Mouse (Mus musculus) thymus, adult 2 months (tissue): ENCODE data around the gene Tanc1.

Source experiments
- CTCF ChIP-seq: fragments of 200-500 bp; IDR thresholded peaks from 2 replicates; pipeline ENCODE4 v1.5.1; 2012; ENCODE audit warnings: mild to moderate bottlenecking, control low read depth, low read length, moderate library complexity, borderline replicate concordance; ENCODE audit not compliant: control insufficient read depth, poor library complexity, insufficient read depth; ENCODE audit errors: extremely low read depth
- POLR2A ChIP-seq: fragments of 200-500 bp; IDR thresholded peaks from 2 replicates; pipeline ENCODE4 v1.6.1; 2012; ENCODE audit warnings: mild to moderate bottlenecking, low read length, control low read depth, moderate library complexity; ENCODE audit not compliant: control insufficient read depth, poor library complexity, insufficient read depth; ENCODE audit errors: extremely low read depth

- TF ChIP-seq CTCF: no peak
- TF ChIP-seq POLR2A: no peak
Observed at GRCm38 (mm10) chr2:59828777-59829508, 217.1 kb downstream of the Tanc1 start.
